Mouse (Mus musculus) cerebellum, adult (tissue): Measurements from ENCODE around the gene Cask.
"Not testable (repeated sequence)": the region's sequence is repeated elsewhere in the genome, so short reads cannot be mapped to it uniquely, and the experiment has no call there.

Experiments
- ATAC-seq: cut with Nextera tagmentation; 2 replicates; pipeline ENCODE4 v1.9.2; 2017; ENCODE audit warnings: mild to moderate bottlenecking, moderate library complexity, mixed read lengths; ENCODE audit not compliant: insufficient number of reproducible peaks, low FRiP score, low TSS enrichment

Gene Cask

GRCm38 (mm10) chrX:13851285-13851684 lies at the start of gene Cask:
Cask (minus strand) TSS chrX:13851367.
- no peak for ATAC-seq

- ATAC-seq: no peak
Observed at GRCm38 (mm10) chrX:13889976-13890375, 38.8 kb upstream of the Cask start.

- ATAC-seq: no peak
Observed at GRCm38 (mm10) chrX:13884348-13884747, 33.2 kb upstream of the Cask start.

- no peak for ATAC-seq
Observed at GRCm38 (mm10) chrX:13881969-13882368, 30.8 kb upstream of the Cask start.

- ATAC-seq: no peak
Observed at GRCm38 (mm10) chrX:13860145-13860544, 9.0 kb upstream of the Cask start.

GRCm38 (mm10) chrX:13859051-13859450 lies 7.9 kb upstream of the Cask start:
- no peak for ATAC-seq

GRCm38 (mm10) chrX:13848473-13848872 lies 2.7 kb downstream of the Cask start:
- no peak for ATAC-seq

- ATAC-seq: peak; percentile 45; the same call in 1 of the 2 replicates
Observed at GRCm38 (mm10) chrX:13847502-13847851, 3.7 kb downstream of the Cask start.

- peak; percentile 91 for ATAC-seq
Observed at GRCm38 (mm10) chrX:13846653-13847501, 4.3 kb downstream of the Cask start.

- ATAC-seq: peak; percentile 86
Observed at GRCm38 (mm10) chrX:13845858-13846652, 5.1 kb downstream of the Cask start.

- ATAC-seq: no peak
Observed at GRCm38 (mm10) chrX:13845141-13845857, 5.9 kb downstream of the Cask start.

- no peak for ATAC-seq
Observed at GRCm38 (mm10) chrX:13822792-13823191, 28.4 kb downstream of the Cask start.

GRCm38 (mm10) chrX:13798754-13799153 lies 52.4 kb downstream of the Cask start:
- ATAC-seq: no peak

- no peak for ATAC-seq
Observed at GRCm38 (mm10) chrX:13765672-13766071, 85.5 kb downstream of the Cask start.

GRCm38 (mm10) chrX:13765024-13765423 lies 86.1 kb downstream of the Cask start:
- no peak for ATAC-seq

- ATAC-seq: peak; percentile 52
Observed at GRCm38 (mm10) chrX:13757279-13758005, 93.7 kb downstream of the Cask start.

GRCm38 (mm10) chrX:13741110-13741509 lies 110.1 kb downstream of the Cask start:
- no peak for ATAC-seq

- ATAC-seq: not testable (repeated sequence)
Observed at GRCm38 (mm10) chrX:13730785-13731184, 120.4 kb downstream of the Cask start.

- no peak for ATAC-seq
Observed at GRCm38 (mm10) chrX:13729835-13730480, 121.2 kb downstream of the Cask start.
